Mouse (Mus musculus) T-helper 1 cell (primary cell): ENCODE results near the gene Myo6.

Experiments
- in situ Hi-C: fragments of 300-600 bp; cut with MboI, MseI; formaldehyde crosslinking; loops from one replicate; pipeline ENCODE4 v1.15.1; 2025; ENCODE audit warnings: high pct_unique_total_duplicates

Myo6 gene

GRCm38 (mm10) chr9:80164611-80165474, at the start of gene Myo6:
Gene Myo6 (plus strand): TSS chr9:80165031.
- in situ Hi-C loops = no loop called here

- in situ Hi-C loops = no loop called here
These were observed 18.7 kb upstream of the Myo6 start for GRCm38 (mm10) chr9:80145992-80146587.

GRCm38 (mm10) chr9:80149594-80149993, 15.2 kb upstream of the Myo6 start:
- in situ Hi-C loops = no loop called here

GRCm38 (mm10) chr9:80155277-80155676, 9.6 kb upstream of the Myo6 start:
- in situ Hi-C loops = no loop called here

- in situ Hi-C loops = no loop called here
These were observed 8.1 kb upstream of the Myo6 start for GRCm38 (mm10) chr9:80156780-80157179.

GRCm38 (mm10) chr9:80157840-80158465, 6.9 kb upstream of the Myo6 start:
- in situ Hi-C loops = no loop called here

- in situ Hi-C loops = no loop called here
These were observed 5.9 kb upstream of the Myo6 start for GRCm38 (mm10) chr9:80158937-80159336.

GRCm38 (mm10) chr9:80161451-80161850, 3.4 kb upstream of the Myo6 start:
- in situ Hi-C loops = no loop called here

- in situ Hi-C loops = no loop called here
These were observed 1.6 kb upstream of the Myo6 start for GRCm38 (mm10) chr9:80163126-80163723.

GRCm38 (mm10) chr9:80164191-80164590, 640 bp upstream of the Myo6 start:
- in situ Hi-C loops = no loop called here

- in situ Hi-C loops = no loop called here
These were observed 859 bp downstream of the Myo6 start for GRCm38 (mm10) chr9:80165690-80166089.

- in situ Hi-C loops = no loop called here
These were observed 1.6 kb downstream of the Myo6 start for GRCm38 (mm10) chr9:80166425-80166824.

- in situ Hi-C loops = no loop called here
These were observed 2.3 kb downstream of the Myo6 start for GRCm38 (mm10) chr9:80167089-80167488.

GRCm38 (mm10) chr9:80169551-80169950, 4.7 kb downstream of the Myo6 start:
- in situ Hi-C loops = no loop called here

GRCm38 (mm10) chr9:80171241-80171640, 6.4 kb downstream of the Myo6 start:
- in situ Hi-C loops = no loop called here

GRCm38 (mm10) chr9:80172396-80173222, 7.8 kb downstream of the Myo6 start:
- in situ Hi-C loops = no loop called here

- in situ Hi-C loops = no loop called here
These were observed 8.8 kb downstream of the Myo6 start for GRCm38 (mm10) chr9:80173629-80174028.

- in situ Hi-C loops = no loop called here
These were observed 12.1 kb downstream of the Myo6 start for GRCm38 (mm10) chr9:80176696-80177478.

- in situ Hi-C loops = no loop called here
These were observed 13.8 kb downstream of the Myo6 start for GRCm38 (mm10) chr9:80178670-80179069.

GRCm38 (mm10) chr9:80179688-80180087, 14.9 kb downstream of the Myo6 start:
- in situ Hi-C loops = no loop called here

- in situ Hi-C loops = no loop called here
These were observed 15.9 kb downstream of the Myo6 start for GRCm38 (mm10) chr9:80180771-80181170.
